Mouse (Mus musculus) left cerebral cortex, postnatal 4 days (tissue): ENCODE data around the gene Vmn1r208. TPM values are rescaled to one million over a fixed set of nuclear protein-coding genes. Genes with fewer than 3 reads are reported as not detected.
"Not testable (repeated sequence)": the region's sequence is repeated elsewhere in the genome, so short reads cannot be mapped to it uniquely, and the experiment has no call there.

Experiments
- DNase-seq: peaks from one replicate; pipeline ENCODE4 v3.0.0-alpha.2; 2022
- intact Hi-C: fragments of 180-260 bp; cut with DNase I; formaldehyde crosslinking; loops from one replicate; pipeline ENCODE4 v1.15.1; 2025
- total RNA-seq, 2 experiments: library from RNA; stranded (reverse); gene quantifications; 2 replicates each; pipeline ENCODE4 v1.2.3; 2021

Gene Vmn1r208
- not detected for total RNA-seq

- intact Hi-C loops, DNase-seq: not testable (repeated sequence)
Measured at GRCm38 (mm10) chr13:22777300-22777699, at the start of gene Vmn1r208. Gene Vmn1r208 (minus strand): TSS chr13:22777400.

GRCm38 (mm10) chr13:22821601-22822000 lies 44.4 kb upstream of the Vmn1r208 start:
- intact Hi-C loops, DNase-seq: not testable (repeated sequence)

GRCm38 (mm10) chr13:22809582-22809981 lies 32.4 kb upstream of the Vmn1r208 start, which contains the start of gene Vmn1r209:
Gene Vmn1r209 (minus strand): TSS chr13:22809682.
- DNase-seq, intact Hi-C loops: not testable (repeated sequence)

- DNase-seq, intact Hi-C loops: not testable (repeated sequence)
Measured at GRCm38 (mm10) chr13:22788096-22788495, 10.9 kb upstream of the Vmn1r208 start.

GRCm38 (mm10) chr13:22784159-22784558 lies 7.0 kb upstream of the Vmn1r208 start:
- intact Hi-C loops, DNase-seq: not testable (repeated sequence)

- DNase-seq, intact Hi-C loops: not testable (repeated sequence)
Measured at GRCm38 (mm10) chr13:22771592-22771991, 5.6 kb downstream of the Vmn1r208 start.

GRCm38 (mm10) chr13:22747524-22747923 lies 29.7 kb downstream of the Vmn1r208 start:
- DNase-seq: no peak

GRCm38 (mm10) chr13:22729529-22729928 lies 47.7 kb downstream of the Vmn1r208 start, which contains the start of gene Vmn1r207-ps:
Gene Vmn1r207-ps (minus strand): TSS chr13:22729629.
- intact Hi-C loops, DNase-seq: not testable (repeated sequence)

More at GRCm38 (mm10) chr13:22747524-22747923, 29.7 kb downstream of the Vmn1r208 start:
- intact Hi-C loops: no loop called here

Other genes starting within 250 kb of the Vmn1r208 start
- not detected for gene Vmn1r204, start 224.2 kb downstream of the Vmn1r208 start, total RNA-seq
- gene Vmn1r205, start 184.4 kb downstream of the Vmn1r208 start, total RNA-seq: not detected
- gene Vmn1r206, start 153.1 kb downstream of the Vmn1r208 start, total RNA-seq: not detected
- under 1 TPM; 0.12 to 0.14 TPM for gene Vmn1r207-ps, start 47.8 kb downstream of the Vmn1r208 start, total RNA-seq
- gene Vmn1r209, start 32.3 kb upstream of the Vmn1r208 start, total RNA-seq: under 1 TPM in 1 of 2 experiments, not detected in 1; 0.06 TPM
- not detected for gene Vmn1r210, start 53.9 kb upstream of the Vmn1r208 start, total RNA-seq
- not detected for gene Vmn1r211, start 80.2 kb upstream of the Vmn1r208 start, total RNA-seq
- gene Vmn1r212, start 106.8 kb upstream of the Vmn1r208 start, total RNA-seq: not detected
- gene Vmn1r213, start 230.3 kb upstream of the Vmn1r208 start, total RNA-seq: not detected